Mouse (Mus musculus): ENCODE measurements around the gene Smg8.
"Not testable (repeated sequence)": the region's sequence is repeated elsewhere in the genome, so short reads cannot be mapped to it uniquely, and the experiment has no call there.

Gene Smg8

DNA sequence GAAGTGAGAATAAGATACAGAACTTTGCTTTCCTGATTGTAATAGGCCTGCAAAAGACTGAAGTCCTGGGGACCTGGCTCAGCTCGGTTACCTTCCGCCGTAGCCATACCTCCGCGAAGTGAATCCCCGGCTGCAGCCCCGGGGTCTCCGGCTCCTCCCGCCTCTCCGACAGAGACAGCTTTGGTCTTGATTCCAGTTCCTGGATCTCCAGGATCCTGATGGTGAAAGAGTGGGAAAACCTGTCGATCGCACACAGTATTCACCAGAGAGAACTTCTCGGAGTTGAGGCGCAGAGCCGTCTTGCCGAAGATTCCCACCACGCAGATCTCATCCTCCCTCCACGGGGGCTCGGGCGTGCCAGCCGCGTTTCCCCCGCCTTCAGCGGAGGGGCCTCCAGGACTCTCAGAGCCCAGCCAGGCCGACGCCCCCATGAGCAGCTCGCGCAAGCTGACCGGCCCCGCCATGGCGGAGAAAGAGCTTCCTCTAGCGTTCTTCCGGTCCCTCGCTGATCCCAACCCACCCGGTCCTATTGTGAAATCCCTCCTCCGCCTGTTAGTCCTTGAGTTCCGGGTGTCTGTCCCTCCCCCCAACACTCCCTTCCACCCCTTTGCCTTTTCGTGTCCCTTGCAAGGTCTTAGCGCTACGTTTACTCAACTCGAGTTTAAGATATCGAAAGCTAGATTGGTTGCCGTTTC lies at the start of gene Smg8:
Gene Smg8, minus strand, starts transcription at position 485 of the 695 bp plus-strand sequence.
- peak; percentile 85 to 91 for DNase-seq

DNA sequence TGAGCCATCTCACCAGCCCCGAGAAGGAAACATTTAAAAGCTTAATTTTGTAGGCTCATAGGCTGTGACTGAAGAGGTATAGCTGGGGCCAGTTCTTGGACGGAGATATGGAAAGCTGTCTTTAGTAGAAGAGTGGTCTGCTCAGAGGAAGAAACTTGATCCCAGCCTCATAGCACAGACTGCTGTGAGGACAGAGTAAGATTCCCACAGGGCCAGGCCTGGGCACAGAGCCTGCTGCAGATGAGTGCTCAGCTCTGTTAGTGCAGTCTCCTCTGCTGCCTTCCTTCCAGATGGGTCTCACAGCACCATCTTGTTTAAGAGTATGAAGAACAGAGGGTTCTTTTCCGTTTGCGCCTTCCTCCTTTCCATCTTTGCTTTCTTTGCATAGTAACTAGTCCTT lies 49.7 kb upstream of the Smg8 start:
- no peak for DNase-seq

DNA sequence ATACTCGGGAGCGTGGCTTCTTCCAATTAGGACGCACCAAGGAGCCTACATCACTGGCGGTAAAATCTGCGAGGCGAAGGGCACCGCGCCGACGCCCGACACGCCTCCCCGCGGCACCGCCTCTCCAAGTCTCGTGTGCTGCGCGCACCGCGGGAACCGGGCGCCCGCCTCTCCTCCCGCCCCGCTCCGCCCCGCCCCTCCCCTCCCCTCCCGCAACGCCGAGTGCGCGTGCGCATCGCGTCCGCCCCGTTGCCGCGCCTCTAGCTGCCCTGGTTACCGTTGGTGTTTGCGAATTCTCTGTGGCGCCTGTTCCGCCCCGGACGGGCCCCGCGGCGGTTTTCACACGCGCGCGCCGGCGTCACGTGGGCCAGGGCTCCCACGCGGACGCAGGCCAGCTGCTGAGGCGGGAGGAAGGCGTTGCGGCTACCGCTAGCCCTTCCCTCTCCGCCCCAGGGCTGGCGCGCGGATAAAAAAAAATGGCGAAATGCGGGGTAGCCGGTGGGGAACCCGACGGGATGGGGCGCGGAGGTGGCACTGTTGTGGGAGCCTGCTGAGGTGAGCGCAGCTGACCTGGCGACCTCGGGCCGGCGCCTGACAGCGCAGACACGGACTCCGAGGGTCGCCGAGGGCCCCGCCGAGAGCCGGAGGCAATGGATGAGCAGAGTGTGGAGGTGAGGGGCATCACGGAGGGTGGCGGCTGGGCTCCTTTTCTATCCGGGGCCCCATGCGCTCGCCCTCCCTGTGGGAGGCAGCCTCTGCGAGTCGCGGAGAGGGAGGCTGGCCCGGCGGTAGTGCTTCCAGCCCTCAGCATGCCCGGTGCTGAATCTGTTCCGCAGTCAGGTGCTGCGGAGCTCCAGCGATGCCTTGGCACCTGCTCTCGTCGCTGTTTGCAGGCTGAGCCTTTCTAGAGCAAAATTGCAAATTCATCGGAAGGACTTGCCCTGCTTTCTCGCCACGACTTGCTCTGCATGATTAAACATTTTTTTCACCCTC lies 40.5 kb upstream of the Smg8 start, which contains the start of gene Trim37:
Gene Trim37, plus strand, starts transcription at position 254 of the 993 bp plus-strand sequence.
- DNase-seq, result peak; percentile 83 to 94

DNA sequence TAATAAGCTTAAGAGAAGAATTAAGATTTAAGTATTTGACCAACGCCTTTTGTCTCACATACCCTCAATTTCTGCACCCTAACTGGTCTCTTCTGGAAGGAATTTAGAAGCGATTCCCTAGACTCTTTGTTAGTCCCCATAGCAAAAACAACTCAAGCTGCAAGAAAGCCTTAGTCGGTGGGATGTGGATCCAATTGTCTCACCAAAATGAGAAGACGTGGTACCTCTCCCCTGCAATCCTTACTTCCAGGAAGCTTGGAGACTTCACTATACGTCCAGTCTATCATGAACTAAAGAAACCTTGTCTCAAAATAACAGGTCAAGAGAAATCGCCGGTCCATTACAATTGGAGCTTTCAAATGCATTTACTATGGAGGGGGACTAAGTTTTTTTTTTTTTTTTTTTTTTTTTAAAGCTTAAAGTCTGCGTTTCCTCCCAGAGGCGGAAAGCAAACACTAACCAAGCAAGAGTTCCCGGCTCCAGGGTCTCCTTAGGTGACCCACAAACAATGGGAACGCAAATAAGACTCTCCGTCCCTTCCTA lies 39.8 kb upstream of the Smg8 start:
- no peak for DNase-seq

DNA sequence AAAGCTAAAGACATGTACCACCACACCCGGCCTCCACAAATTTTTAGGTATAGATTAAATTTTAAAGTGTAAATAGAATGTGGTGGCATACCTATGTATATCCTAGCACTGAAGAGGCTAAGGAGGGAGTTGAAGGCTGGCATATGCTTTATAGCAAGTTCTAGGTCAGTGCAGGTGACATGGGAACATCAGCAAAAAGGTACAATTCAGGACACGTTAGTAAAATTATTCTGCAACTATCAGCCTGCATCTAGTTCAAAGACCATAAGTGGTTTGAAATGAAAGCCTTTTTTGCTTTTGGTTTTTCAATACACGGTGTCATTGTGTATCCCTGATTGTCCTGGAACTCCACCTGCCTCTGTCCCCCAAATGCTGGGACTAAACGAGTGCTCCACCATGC lies 39.0 kb upstream of the Smg8 start:
- no peak for DNase-seq

DNA sequence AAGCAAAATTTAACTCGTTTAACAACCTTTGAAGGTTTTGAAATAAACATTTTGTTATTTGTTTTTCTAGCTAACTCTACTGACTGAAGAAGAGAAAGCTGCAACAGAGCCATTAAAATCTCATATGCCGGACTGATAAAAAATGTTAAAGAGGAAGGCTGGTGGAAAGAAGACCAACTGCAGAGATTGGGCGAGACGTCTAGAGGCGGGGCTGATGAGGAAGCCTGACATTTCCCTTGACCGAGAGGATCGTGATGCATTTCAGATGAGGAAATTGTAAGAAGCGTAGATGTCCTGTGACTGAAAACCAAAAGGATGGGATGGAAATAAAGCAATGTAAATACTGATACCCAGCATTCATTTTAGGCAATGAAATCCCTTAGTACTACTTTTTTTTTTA lies 35.3 kb upstream of the Smg8 start:
- DNase-seq, result no peak

DNA sequence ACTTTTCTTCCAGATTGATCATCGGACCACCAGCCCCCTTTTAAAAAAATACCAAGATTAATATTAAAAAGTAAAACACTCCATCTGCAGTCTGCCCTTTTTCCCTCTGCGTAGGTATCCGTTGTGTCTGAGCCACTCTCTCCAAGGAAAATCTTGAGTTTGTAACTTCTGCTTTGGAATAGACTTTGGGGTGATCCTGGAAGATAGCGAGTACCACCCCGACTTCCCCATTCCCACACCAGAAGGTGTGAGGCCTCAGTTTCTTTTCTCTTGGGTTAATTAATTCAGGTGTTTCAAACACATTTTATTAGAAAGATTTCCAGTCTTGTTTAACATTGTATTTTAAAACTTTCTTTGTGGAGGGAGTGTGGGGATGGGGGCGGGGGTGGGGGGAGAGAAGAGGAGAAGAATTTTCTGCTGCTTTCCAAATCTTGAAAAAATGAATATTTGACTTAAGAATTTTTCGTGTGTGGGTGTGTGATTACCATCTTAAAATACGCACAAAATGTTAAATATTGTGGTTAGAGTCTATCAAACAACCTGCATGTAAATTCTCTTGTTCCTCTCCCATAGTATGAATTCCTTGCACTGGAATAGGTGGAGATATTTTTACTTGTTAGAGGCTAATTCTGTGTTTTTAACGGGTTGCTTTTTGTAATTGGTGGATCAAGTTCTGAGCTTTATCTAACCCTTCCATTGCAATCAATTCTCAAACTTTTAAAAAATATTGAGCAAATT lies 23.8 kb upstream of the Smg8 start:
- no peak for DNase-seq

DNA sequence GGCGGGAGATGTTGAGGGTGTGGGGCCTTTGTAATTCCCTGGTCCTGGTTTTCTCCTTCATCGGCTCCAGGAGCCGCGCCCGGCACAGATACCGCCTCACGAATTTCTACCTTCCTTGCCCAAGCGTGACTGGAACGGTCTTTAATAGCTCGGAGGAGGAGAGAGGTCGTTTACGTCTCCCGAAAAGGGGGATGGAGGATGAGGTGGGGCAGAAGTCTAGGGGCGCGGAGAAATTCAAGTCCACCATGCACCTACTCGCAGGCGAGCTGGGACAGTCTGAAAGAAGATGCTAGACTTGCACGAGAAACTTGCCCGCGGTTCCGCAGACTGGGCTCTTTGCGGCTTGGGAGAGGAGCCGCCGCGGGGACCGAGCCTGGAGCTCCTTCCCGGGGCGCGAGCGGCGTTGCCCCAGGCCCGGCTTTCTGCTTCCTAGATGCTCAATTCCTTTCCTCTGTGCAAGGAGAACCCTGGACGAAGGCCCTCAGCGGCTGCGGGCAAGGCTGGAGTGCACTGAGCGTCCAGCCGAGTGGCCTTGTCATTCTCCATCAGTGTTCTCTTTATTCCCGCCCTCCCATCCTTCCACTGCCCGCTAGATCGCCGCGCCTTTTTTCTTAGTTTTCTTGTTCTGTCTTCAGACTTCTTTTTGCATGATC lies 23.1 kb upstream of the Smg8 start:
- DNase-seq, result peak; percentile 10 to 42

DNA sequence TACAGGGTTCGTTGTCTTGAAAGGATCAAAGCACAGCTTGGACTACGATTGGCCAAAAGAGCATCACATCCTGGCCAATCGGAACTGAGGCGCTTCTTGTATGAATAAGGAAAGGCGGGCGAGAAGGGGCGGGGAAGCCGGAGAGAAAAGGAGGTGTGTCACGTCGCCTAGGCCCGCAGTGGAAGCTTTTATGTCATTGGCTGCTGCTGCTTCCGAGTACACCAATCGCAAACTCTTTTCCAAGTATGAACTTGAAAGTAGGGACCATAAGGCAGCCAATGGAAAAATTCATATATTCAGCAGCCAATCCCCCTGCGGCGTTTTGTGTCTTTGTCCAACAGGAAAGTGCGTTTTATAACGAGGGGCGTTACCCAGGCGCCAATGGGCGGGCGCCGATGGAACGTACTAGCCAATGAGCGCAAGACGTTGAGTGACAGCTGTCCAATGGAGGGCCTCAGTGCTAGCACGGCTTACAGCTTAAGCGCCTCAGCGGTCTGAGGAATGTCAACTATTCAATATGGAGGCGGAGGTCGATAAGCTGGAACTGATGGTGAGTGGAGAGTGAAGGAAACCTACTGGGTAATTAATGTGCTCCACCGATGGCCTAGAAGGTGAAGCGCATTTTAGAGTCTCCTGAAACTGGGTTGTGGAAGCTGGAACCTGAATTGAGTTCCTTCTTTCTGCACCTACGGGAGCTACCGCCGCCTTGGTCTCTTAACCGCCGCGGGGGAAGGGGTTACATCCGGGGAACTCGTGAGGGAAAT lies 22.4 kb upstream of the Smg8 start, which contains the start of gene Ska2:
Gene Ska2, plus strand, starts transcription at position 480 of the 764 bp plus-strand sequence.
- peak; percentile 98 to 99 for DNase-seq

DNA sequence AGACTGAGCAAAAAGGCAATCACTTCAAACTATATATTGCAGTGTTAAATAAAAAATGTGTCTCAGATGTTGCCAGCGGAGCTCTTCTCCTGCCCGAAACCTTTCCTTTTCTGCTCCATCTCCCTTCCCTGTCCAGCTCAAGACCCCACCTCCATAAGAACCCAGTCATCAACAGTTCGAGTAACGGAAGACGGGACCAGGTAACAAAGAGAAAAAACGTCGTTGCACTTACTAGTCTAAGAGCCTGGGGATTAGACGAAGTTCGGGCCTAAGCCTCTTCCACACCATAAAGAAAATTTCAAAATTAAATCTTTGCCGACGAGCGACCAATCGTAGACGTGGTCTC lies 21.8 kb upstream of the Smg8 start, which contains the start of gene Prr11:
Gene Prr11, minus strand, starts transcription at position 300 of the 346 bp plus-strand sequence.
- DNase-seq, result no peak

DNA sequence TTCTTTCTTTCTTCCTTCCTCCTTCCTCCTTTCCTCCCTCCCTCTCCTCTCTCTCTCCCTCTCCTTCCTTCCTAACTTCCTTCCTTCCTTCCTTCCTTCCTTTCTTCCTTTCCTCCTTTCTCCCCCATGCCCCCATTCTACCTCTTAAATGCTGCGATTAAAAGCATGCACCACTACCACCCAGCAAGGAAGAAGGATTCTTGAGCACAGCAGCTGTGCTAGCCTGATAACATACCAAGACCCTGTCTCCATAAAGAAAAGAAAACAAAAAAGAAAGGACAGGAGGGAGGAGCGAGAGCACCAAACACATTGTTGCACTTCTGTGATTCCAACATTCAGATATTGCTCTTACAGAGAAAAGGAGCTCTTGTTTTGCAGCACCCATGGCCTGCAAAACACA lies 568 bp upstream of the Smg8 start:
- no peak for DNase-seq

DNA sequence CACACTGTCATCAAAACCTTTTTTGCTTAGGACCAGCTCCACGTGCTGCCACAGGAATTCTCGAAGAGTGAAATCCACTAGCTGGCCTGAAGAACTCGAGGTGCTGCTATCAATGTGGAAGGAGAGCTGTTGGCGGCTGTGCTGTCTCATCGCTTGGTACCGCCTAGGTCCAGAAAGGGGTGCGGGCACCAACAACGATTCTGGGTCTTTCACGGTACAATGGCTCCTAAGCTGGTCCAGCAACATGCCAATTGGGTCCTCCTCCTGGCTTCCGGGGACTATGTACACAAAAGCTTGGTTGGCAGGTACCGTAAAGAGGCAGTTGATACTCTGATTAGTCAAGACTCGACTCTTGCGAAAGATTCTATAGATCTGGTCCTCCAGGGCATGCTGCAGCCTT lies 1.1 kb downstream of the Smg8 start:
- no peak for DNase-seq

DNA sequence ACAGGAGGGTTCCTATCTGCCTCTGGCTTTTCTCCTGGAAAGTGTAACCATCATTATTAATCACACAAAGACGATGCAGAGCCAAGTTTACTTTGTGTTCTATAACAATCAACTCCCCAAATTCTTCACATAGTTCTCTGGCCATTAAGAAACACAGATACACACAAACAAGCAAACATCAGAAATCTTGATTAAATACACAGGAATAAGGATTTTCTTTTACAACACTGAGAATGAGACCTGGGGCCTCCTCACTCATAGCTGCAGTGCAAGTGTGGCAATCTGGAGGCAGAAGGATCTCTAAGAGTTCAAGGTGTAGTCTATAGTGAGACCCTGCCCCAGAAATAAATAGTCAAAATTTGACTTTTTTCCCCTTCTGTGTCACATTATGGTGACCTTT lies 2.9 kb downstream of the Smg8 start:
- DNase-seq, result no peak

DNA sequence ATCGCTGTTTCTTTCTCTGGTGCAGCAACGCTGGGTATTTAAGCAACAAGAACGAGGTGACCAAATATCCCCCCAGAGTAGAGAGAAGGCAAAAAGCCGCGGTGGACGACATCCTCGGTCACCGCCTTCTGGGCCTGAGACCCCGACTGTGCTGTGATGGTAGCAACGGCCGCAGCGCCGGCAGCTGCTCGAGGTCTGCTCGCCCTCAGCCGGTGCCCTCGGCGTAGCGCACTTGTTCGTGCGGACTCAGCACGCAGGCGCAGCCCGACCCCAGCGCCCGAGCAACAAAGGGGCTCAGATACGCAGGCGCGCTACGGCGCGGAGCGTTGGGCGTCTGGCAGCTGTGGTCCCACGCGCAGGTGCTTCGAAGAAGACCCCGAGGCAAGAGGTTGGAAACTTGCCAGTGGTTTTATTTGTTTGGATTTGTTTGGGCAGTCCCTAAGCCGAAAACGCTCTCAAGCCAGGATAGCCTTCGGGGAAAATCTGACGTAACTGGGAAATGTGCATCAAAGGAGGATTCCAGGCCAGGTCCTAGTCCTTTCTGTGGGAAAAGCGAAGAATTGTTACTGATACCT lies 12.6 kb downstream of the Smg8 start, which contains the start of gene Gdpd1:
Gene Gdpd1, minus strand, starts transcription at position 197 of the 575 bp plus-strand sequence.
- peak; percentile 79 to 89 for DNase-seq

DNA sequence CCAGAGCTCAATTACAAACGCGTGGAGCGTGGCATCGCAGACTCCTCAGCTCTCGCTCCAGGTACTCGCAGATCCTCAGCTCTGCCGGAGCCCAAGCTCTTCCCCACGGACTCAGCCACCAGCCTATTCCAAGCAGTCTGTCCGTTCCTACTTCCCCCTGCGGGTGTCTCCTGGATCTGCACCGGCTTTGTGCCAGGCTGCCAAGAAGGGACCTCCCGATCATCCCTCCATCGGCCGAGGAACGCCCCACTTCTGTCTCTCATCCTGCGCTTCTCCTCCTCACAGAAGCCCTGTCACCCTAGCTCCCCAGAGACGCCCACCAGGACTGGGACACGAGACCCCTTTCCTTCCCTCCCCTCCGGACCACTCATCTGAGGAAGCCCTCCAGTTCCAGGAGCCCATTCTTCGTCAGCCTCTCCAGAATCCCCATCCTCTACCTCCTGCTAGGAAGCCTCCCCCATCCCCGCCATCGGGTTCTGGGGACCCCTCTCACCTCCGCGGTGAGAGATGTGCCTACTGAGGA lies 13.2 kb downstream of the Smg8 start:
- peak; percentile 62 to 73 for DNase-seq

DNA sequence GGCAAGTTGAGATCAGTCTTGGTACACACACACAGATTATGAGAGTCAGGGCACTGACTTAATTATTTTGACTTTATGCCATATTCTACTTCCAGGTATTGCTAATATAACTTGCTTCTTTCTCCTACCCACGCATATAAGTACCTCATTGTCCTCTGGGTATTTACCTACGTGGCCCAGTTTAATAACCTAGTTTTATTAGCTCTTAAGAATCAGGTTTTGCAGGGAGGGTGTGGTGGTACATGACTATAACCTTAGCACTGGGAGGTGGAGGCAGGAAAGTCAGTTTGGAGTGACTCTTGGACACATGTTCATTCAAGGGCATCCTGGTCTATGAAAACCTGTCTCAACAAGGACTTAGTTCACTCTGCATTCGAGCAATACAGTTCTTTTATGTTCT lies 24.5 kb downstream of the Smg8 start:
- DNase-seq, result no peak

DNA sequence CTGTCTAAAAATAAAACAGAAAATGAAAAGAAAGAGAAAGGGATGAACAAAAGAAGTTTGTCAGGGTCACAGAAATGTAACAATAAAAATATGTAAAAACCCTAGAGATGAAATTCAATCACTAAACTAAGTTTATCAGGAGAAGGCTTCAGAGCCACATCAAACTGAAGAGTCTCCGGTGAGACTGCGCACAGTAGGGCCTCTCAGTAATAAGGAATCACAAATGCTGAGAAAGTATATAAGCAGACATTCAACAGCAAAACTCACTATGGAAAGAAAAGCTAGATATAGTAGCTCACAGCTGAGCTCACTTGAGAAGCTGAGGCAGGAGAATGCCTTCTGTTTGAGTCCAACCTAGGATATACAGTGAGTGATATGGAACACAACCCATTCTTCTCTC lies 26.2 kb downstream of the Smg8 start:
- no peak for DNase-seq

DNA sequence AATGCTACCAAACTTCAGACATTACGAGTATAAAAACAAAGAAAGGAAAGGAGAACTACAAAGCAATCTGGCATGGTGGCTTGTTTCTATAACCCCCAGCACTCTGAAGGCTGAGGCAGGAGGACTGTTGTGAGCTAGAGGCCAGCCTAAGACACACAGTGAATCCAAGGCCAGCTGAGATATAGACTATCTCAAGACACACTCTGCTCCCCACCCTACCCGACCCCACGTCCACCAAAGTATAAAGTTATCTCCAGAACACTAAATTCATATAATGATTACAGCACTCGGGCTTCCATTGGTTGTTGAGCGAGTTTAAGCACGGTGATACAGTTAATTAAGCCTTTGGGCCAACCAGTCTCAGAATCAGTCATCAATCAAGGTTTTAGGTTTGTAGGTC lies 30.3 kb downstream of the Smg8 start:
- no peak for DNase-seq

DNA sequence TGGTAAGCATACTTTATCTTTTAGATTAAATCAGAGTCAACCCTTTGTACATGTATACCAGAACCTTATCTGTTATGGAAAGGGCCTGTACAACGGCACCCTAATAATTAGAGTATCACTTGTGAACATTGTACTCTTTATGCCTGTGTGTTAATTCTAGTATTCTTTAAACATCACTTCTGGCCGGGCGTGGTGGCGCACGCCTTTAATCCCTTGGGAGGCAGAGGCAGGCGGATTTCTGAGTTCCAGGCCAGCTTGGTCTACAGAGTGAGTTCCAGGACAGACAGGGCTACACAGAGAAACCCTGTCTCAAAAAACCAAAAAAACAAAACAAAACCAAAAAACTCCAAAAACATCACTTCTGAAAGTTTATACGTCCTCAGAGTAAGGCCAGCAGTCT lies 37.7 kb downstream of the Smg8 start:
- not testable (repeated sequence) for DNase-seq

DNA sequence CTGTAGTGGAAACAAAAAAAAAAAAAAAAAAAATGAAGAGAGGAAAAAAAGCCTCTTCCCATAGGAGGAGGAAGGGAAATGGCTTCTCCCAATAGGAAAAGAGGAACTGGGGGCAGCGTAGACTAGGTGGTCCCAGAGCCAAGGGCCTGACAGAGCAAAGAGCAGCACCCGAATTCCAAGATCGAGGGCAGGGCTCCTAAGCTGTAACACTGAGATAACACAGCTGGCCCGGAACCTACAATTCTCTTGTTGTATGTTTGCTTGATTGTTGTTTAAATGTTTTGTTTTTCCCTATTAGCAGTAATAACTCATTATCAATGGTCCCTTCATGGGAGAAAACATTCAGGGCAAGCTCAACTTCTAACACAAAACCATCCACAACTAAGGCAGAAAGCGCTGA lies 39.6 kb downstream of the Smg8 start:
- no peak for DNase-seq

DNA sequence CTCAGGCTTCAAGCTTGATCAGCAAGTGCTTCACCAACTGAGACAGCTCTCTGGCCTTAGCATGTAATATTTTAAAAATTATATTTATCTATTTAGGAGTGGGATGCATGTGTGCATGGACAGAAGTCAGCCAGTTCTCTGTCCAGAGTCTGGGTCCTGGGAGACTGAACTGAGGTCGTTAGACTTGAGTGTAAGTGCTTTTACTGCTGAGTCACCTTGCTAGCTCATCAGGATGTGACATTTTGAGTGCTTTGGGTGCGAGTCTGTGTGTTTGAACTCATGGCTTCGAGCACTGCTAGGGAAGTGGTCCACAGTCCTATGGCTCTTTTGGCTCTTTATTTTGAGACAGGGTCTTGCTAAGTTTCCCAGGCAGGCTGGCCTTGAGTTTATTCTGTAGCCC lies 43.5 kb downstream of the Smg8 start:
- DNase-seq, result peak in 1 of 2 experiments; percentile 3

Data from kidney, postnatal 25 days (tissue).